Mouse (Mus musculus) small intestine, adult 2 months (tissue): ENCODE data around the gene Tnks2.

Experiments used
- CTCF ChIP-seq: fragments of 200-500 bp; IDR thresholded peaks from 2 replicates; pipeline ENCODE4 v1.5.1; 2012; ENCODE audit warnings: low read depth, mild to moderate bottlenecking, control low read depth, inconsistent platforms, low read length, moderate library complexity, mixed read lengths; ENCODE audit not compliant: insufficient replicate concordance, insufficient read length; ENCODE audit errors: extremely low read depth
- POLR2A ChIP-seq: fragments of 200-500 bp; IDR thresholded peaks from 2 replicates; pipeline ENCODE4 v1.6.1; 2012; ENCODE audit warnings: low read depth, mild to moderate bottlenecking, control low read depth, inconsistent platforms, low read length, moderate library complexity

DNA sequence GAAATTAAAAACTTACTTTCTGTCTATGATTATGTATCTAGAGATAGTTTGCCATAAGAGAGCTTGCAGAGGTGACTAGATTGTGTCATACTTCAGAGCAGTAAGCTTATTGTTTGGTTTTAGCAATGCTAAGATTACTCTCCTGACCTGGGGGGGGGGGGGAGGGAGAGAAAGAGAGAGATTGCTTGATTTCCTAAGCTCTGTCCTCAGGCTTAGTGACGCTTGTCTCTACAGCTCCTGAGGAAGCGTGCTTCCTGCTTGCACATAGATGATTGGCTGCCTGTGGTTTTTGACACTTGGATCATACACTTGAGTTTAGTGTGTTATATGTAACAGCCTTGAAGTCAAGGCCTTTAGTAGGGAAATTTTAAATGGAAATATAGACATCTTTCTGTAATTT is 40.6 kb downstream of the Tnks2 start:
- TF ChIP-seq POLR2A, result no peak
- TF ChIP-seq CTCF, result no peak
